Mouse (Mus musculus): ENCODE results near the gene Plod1.

Plod1 gene

DNA sequence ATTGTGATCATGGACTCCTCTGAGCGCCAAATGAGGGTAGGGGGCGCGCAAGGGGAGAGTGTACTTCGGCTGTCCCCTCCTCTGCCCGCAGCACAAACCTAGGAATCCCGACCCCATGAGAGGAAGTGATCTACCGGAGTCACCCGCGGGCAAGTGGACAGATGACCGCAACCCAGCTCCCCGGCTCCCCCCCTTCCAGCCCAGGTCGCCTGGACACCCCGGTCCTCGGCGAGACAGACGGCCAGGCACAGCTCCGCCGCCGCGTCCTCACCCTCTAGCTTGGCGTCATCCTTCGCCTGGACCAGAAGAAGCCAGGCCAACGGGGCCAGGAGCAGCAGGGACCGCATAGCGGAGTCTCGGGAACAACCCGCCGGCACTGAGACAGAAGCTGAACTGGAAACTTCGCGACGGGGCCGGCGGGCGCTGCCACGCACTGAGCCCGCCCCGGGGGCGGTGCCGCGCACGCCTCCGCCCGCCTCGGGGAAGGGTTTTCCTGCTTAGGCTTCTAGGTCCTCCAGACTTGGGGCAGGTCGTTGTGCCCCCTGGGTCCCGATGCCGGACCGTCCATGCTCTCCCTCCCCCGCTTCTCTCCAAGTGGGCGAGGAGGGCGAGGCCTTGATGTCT is at the start of gene Plod1:
Gene Plod1 (minus strand): TSS at position 437 of the 624 bp plus-strand sequence.
- CTCF ChIA-PET = interaction anchor here (1.1 kb wide), 1 partner anchor 161 kb away, joined by 3 read pairs; no protein-coding TSS in a partner anchor

DNA sequence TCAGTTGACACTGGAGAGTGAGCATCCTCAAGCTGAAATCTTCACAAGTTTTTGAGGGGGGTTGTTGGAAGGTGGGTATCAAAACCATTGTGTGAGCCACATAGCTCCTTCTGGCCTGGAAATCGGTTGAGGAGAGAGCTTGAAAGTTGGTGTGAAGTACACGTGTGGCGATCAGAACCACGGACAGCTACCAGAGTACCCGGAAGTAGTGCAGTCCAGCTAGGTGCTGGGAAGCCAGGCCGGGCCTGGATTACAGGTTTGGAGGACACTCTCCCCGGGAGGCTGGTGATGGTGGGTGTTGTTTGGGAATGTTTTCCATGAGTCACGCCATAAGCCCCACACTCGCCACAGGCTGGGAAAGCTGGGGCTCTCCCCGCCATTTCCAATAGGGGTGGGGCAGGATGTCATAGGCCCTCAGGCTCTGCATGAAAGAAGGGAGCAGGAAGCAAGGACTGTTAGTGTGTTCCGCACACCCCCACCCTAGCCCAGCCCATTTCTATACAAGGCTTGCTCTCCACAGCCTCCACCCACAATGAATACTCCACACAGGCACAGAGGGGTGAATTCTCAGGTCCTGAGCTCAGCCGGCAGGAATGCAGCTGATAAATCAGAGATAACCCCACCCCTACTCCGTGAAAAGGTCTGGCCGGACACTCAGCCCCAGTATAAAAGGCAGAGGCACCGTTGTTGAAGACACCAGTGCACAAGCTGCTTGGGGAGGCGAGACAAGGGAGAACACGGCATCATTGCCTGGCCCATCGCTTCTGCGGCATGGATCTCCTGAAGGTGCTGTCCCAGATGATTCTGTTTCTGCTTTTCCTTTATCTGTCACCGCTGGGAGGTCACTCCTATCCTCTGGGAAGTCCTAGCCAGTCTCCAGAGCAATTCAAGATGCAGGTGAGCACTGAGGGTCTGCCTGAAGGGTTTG is 48.9 kb upstream of the Plod1 start, which contains the start of gene Nppb:
Gene Nppb (plus strand): TSS at position 584 of the 928 bp plus-strand sequence.
- CTCF ChIA-PET = no interaction called here

DNA sequence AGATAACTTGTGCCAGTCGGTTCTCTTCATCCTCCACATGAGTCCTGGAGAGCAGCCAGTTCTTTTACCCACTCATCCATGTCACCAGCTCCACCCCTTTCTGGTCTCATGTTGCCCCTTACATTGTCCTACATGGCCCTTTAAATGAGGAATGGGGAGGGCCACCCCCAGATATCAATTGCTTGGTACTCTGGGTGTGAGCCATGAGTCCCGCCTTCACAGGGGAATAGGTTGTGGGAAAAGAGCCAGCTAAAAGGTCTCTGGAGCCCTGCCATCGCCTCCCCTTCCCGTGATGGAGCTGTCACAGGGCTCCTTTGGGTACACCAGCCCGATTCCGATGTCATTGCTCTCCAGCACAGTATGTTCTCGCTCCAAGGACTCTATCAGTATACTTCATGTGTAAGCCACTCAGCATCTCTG is 42.9 kb upstream of the Plod1 start:
- CTCF ChIA-PET = no interaction called here

DNA sequence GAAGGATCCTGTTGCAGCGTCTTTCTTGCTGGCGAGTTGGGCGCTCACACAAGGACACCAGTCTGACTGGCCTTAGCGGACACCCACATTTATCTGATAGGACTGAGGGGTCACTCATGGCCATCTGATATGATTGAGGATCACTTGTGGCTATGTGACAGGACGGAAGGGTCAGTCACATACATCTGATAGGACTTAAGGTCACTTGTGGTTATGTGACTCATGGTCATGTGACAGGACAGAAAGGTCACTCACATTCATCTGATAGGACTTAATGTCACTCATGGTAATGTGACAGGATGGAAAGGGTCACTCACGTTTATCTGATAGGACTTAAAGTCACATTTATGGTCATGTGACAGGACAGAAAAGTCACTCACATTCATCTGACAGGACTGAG is 41.8 kb upstream of the Plod1 start:
- CTCF ChIA-PET = no interaction called here

DNA sequence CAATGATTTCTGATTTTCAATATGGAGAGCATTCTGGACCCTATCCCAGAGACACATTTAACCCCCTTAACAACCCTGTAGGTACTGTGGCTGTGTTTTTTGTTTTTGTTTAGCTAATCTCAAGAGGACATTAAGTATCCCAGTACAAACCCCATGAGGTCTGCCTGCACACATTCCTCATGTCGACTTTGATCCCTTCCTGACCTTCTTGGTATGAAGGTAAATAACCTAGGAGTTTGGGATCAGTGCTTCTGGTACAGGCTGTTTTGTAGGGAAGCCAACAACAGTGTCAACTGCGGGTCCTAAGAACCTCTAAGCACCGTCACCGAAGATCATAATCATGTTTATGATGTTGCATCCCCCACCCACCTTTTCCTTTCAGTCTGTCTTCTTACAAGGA is 41.2 kb upstream of the Plod1 start:
- CTCF ChIA-PET = no interaction called here

DNA sequence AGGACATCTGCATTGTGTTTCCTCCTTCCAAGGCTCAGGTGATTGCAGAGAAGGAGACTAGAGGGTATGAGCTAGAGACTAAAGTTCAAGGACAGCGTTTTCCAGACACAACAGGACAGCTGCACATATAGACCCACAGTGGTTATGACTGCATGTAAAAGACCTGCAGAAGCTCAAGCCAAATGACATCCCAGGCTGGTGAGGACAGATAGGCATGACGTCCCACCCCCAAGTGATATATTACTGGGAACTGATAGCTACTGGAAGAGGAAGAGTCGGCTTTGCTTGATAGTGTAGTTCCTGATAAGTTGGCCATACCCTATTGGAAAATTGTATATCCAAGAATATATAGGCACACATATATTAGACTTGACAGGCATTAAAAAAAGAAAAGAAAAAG is 39.7 kb upstream of the Plod1 start:
- CTCF ChIA-PET = no interaction called here

DNA sequence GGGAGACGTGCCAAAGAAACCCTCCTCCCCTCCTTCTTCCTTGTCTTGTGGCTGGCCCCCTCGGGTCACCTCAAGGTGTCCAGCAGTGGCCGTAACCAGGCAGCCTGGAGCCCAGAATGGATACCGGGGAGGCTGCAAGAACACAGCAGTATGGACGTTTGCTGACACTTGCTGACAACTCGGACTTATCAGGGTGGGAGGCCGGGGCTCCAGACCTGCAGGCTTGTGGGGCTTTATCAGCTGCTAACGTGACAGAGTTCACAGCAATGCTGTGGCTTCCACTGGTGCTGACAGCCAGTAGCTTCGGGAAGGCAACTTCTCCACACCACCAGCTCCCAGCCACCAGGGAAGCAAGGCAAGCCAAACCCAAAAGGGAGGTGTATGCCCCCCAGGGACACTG is 32.8 kb upstream of the Plod1 start:
- CTCF ChIA-PET = no interaction called here

DNA sequence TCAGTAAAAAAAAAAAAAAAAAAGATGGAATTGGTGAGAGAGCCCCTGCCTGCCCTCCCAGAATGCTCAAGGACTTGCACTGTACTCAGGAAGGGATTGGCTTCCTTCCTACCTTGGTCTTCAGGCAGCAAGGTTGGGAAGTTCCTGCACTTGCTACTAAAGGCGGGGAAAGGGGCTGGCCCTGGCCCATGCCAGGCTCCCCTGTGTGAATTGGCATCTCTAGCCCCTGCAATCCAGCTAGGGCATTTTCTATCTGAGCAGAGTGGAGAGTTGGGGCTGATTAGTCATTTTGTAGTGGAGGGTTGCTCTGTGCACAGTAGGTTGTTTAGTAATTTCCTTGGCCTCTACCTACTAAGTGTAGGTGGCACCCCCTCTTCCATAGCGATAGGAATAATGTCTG is 32.2 kb upstream of the Plod1 start:
- CTCF ChIA-PET = no interaction called here

DNA sequence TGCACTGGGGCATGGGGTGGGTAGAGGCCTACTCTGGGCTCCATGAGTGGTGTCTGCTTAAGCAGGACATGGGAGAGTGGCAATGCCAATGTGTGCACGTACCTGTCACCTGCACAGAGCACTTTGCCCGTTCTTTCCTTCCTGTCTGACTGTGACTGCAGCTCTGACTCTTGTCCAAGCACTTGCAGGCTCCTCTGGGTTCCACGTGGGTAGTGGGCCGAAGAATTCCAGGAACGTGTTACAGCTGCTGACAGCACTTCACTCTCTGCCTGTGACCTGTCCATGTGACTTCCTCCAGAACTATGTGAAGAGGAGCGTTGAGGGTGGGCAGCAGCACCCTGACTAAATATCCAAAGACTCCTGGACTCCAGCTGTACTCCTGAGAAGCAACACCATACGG is 29.1 kb upstream of the Plod1 start:
- CTCF ChIA-PET = no interaction called here

DNA sequence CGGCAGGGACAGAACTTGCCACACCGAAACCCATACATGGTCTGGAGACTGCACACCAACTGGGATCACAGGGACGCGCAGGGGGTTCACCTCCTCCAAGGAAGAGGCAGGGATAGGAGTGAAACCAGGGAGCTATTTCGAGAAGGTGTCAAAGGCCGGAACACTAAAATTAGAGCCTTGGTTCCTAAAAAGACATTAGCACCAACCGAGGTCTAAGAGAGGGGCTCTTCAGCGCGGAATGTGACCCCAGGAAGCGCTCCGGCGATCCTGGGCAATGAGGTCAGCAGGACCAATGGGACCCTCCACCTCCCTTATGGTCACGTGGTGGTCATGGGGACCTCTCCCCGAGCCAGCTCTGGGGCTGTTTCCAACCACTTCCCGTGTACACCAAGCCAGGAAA is 27.1 kb upstream of the Plod1 start:
- CTCF ChIA-PET = no interaction called here

DNA sequence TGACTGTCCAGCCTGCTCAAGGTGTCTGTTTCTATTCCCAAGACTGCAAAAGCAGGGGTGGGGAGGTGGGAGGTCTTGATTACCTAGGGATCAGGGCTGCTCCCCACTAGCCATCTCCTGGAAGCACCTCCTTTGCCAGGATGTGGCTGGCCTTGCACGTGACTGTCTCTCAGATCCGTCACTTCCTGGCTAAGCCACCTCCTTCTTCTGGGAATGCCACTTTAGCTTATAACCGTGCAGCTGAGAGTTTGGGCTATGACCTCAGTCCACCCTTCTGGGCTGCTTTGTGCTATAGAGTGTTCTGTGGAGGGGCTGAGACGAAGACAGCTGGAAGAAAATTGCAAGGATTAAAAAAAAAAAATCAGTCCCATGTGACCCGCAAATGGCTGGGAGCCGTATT is 26.2 kb upstream of the Plod1 start:
- CTCF ChIA-PET = no interaction called here

DNA sequence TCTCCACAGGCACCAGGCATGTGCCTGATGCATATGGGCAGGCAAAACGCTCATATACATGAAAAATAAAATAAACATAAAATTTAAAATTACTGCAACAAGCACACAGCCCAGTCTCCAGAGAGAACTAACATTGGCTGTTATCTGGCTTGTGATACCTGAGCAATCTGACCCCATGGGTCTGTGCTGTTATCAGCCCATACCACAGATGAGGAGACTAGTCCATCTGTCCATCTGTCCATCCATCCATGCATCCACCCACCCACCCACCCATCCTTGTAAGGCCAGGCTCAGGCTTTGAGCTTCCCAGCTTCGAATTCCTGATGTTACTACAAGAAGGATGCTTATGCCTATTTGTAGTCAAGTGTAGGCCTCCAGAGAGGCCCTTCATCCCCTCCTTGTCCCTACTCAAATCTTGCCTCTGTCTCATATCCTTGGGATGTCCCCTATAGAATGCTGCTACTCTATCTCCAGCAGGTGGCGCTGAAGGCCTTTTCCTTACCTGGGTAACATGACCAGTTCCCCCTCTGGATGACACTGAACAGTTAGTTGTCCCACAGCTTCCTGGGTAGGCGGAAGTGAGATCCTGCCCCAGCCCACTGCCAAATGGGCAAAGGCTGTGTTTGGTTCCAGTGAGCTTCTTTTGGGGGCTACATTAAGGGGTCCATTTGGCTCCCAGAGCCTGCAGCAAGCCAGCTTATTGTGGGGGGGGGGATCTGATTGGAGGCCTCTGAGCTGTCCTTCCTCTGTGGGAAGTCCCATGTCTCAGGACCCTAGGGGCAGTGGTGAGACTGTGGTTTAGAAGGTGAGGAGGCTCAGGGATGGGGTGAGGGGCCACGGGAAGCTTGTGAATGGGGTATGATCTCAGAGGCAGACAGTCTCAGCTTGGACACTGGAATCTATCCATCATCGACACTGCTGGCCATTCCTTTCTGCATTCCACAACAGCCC is 23.6 kb upstream of the Plod1 start:
- CTCF ChIA-PET = interaction anchor here (0.6 kb wide), 1 partner anchor 13 kb away, joined by 6 read pairs; no protein-coding TSS in a partner anchor

DNA sequence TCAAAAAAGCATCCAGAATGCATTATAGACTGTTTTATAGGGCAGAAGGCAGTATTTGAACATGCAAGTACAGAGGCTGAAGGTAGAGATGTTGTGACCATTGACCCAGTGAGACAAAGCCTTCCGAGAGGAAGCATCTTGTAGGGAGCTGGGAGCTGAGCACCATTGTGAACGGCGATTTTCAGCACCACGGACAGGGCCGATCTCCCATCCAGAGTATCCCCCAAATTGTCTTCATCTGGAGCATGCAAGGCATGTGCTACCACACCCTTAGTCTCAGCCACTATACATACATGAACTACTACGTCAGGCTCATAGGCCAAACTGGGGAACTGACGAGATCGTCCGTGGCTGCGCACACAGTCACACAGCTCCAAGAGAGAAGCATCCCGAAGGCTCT is 20.6 kb upstream of the Plod1 start:
- CTCF ChIA-PET = no interaction called here

DNA sequence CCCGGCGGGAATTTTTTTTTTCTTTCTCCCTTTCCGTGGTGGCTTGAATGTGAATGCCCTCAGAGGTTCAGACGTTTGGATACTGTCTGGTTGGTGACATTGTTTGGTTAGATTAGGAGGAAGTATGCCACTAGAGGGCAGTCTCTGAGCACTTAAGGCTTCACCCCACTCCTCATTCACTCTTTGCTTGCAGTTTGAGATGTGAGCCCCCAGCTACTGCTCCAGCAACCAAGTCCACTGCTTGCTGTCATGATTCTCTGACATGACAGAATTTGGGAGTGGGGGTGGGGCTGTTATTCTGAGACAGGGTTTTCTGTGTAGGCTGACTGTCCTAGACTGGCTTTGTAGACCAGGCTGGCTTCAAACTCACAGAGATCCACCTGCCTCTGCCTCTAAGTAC is 17.0 kb upstream of the Plod1 start:
- CTCF ChIA-PET = interaction anchor here (0.7 kb wide), 1 partner anchor 54 kb away, joined by 3 read pairs; no protein-coding TSS in a partner anchor

DNA sequence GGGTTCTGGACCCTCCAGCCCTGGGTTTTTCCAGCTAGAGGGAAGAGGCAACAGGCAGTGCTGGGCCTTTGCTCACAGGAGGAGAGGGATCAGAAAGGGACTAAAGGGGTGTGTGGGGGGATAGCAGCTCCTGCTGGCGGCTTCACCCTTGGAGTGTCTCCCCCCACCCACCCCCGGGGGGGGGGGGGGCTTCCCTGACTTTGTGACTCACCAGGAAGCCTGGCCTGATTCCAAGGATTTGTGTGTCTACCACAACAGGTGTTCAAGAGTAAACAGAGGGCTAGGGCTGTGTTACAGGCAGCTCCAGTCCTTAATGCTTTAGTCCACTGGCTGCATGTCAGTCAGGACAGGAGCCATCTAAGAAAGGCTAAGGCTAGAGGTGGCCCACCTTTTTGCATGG is 10.9 kb upstream of the Plod1 start:
- CTCF ChIA-PET = interaction anchor here (0.7 kb wide), 1 partner anchor 32 kb away, joined by 5 read pairs; no protein-coding TSS in a partner anchor

DNA sequence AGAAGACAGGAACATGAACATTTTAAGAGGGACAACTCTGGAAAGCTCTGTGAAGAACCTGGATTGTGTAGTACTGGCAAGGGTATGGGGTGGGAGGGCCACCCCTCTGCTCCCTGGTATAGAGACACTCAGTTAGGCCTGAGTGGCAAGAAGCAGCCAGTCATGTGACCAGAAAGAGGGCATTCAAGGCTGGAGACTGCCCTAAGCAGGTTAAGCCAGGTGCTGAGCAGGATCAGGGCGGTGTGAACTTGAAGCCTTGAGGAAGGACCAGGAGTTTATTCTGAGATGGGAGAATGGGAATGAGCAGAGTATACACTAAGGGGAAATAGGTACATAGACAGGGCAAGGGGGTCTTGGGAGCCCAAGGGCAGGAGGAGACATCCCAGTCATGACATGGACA is 6.4 kb upstream of the Plod1 start:
- CTCF ChIA-PET = no interaction called here

DNA sequence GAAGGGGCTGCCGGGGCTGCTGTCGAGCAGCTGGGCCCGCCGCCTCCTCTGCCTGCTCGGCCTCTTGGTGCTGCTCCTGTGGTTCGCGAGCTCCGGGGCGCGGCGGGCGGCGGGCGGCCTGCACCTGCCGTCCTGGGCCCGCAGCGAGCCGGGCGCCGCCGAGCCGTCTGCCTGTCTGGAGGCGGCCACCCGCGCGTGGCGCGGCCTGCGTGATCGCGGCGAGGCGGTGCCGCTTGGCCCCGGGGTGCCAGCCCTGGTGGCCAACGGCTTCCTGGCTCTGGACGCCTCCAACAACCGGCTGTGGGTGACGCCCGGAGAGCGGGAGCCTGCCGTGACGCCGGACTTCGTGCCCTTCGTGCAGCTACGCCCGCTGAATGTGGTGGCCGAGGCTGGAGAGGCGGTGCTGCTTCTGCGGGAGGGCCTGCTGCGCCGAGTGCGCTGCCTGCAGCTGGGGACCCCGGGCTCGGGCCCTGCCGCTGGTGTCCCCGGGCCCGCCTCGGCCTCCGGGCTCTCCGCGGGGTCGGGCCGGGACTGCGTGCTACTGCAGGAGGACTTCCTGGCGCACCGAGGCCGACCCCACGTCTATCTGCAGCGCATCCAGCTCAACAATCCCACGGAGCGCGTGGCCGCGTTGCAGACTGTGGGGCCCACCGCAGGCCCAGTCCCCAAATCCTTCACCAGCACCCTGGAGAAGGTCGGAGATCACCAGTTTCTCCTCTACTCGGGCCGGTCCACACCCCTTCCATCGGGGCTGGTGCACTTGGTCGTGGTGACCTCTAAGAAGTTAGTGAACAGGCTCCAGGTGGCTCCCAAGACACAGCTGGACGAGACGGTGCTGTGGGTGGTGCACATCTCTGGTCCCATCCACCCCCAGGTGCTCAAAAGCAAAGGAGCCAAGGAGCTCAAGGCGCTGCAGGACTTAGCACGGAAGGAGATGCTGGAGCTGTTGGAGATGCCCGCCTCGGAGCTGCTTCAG is 4.8 kb upstream of the Plod1 start:
- CTCF ChIA-PET = no interaction called here

DNA sequence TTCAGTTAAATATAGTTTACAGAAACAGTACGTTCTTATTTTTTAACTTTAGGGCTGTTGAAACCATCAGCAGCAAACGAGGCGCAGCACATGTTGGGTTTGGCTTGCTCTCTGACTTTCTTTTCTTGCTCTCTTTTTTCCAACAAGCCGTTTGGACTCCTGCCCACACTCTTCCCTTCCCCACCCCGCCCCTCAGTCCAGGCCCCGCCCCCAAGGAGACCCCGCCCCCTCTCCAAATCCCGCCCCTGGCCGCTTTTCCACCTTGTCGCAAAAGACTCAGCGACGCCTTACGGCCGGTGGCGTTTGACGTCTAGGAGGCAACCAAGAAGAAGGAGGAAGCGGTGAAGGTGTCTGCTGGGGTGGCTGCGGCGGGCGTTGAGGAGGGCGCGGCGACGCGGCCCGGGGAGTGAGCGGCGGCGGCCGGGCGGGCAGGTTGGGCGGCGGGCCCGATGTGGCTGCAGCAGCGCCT is 4.0 kb upstream of the Plod1 start, which contains the start of gene 2510039O18Rik:
Gene 2510039O18Rik (plus strand): TSS at position 320 of the 469 bp plus-strand sequence.
- CTCF ChIA-PET = no interaction called here

DNA sequence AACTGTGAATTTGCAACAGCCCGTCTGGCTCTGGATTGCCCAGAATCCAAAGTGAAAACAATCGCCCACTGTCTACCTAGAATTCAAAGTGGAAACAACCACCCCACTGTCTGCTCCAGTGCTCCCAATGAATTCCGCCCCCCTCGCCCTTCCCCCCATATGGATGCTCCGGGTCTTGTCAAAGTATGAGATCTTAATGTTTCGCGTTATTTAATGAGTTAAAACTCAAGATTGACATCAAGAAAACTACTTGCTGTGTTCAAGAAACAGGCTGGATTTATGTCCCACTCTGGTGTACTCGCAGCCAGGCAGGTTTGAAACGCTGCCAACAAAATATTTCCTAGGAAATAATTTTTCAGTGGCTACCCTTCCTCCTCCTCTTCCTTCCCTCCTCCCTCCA is 3.5 kb upstream of the Plod1 start:
- CTCF ChIA-PET = no interaction called here

Measured in spleen, embryonic (tissue).